Mouse (Mus musculus) forebrain, embryonic 13.5 days (tissue): ENCODE measurements around the gene Tmem211. TPM values are rescaled to one million over a fixed set of nuclear protein-coding genes. Genes with fewer than 3 reads are reported as not detected.

Experiments
- ATAC-seq: fragments of 200-750 bp; cut with Nextera tagmentation; 2 replicates; pipeline ENCODE4 v1.8.0; 2017
- H3K27ac ChIP-seq: fragments of 300-500 bp; sonication (generic); 2 replicates; pipeline ENCODE4 v1.5.1; 2015; ENCODE audit warnings: inconsistent platforms, mild to moderate bottlenecking, moderate library complexity
- H3K27me3 ChIP-seq: fragments of 300-500 bp; sonication (generic); 2 replicates; pipeline ENCODE4 v1.6.1; 2015; ENCODE audit warnings: mild to moderate bottlenecking, inconsistent platforms
- H3K36me3 ChIP-seq: fragments of 300-500 bp; sonication (generic); 2 replicates; pipeline ENCODE4 v1.6.1; 2015; ENCODE audit warnings: mild to moderate bottlenecking, inconsistent platforms; ENCODE audit not compliant: poor library complexity, severe bottlenecking
- H3K4me1 ChIP-seq: fragments of 300-500 bp; sonication (generic); 2 replicates; pipeline ENCODE4 v1.6.1; 2015; ENCODE audit warnings: inconsistent platforms
- H3K4me2 ChIP-seq: fragments of 300-500 bp; sonication (generic); 2 replicates; pipeline ENCODE4 v1.6.1; 2015; ENCODE audit warnings: inconsistent platforms, mild to moderate bottlenecking, moderate library complexity
- H3K4me3 ChIP-seq: fragments of 300-500 bp; sonication (generic); 2 replicates; pipeline ENCODE4 v1.5.1; 2015; ENCODE audit warnings: mild to moderate bottlenecking, inconsistent platforms
- H3K9ac ChIP-seq: fragments of 300-500 bp; sonication (generic); 2 replicates; pipeline ENCODE4 v1.6.1; 2015; ENCODE audit warnings: mild to moderate bottlenecking, inconsistent platforms
- H3K9me3 ChIP-seq: fragments of 300-500 bp; sonication (generic); replicated peaks from 2 replicates; pipeline ENCODE4 v1.6.1; 2016; ENCODE audit warnings: inconsistent platforms
- WGBS: fragments of 180-500 bp; shearing (Covaris S2); methylation state at CpG from one replicate; pipeline ENCODE4 v1.1.7; 2015; 5-methylcytosine and 5-hydroxymethylcytosine counted together
- polyA plus RNA-seq: library from polyadenylated mRNA; unstranded; fragments of >200 nt; fragmentation: Nextera tagmentation; extraction: Ambion mirVana; gene quantifications from 2 replicates; pipeline ENCODE4 v1.2.1, GENCODE M21; 2015

Gene Tmem211
- polyA plus RNA-seq, 1 experiment from 2014 or later = not detected

DNA sequence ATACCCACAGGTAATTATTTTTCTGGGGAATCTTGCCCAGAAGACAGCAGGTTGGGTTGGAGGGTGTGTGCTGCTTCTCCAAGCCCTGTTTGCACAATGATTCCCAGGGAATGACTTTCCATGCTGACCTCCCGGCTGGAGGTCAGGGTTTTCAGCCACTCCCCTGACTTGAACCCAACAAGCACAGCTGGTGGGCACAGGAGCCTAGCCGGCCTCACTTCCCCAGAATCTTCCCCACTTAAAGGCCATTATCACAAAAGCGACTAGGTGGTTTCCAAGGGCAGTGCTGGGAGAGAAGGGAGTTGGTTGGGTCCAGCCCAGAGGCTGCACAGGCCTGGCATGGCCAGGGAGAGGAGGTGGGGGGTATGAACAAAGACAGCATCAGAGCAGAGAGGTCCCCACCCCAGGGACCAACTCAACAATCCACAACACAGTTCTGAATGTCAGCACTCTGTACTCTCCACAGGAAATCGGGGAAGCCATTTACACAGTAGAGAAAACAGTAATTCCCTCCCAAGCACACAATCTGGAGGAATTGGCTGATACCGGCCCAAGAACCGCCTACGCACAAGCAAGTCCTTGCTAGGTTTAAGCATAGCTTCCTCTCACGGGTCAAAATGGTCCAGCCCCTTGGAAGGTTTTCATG, 27.5 kb upstream of the Tmem211 start:
- WGBS = 57% methylated on average over 8 of the region's 8 CpGs

GRCm38 (mm10) chr5:113199772-113200134, 27.0 kb upstream of the Tmem211 start:
- H3K27ac ChIP-seq = no peak overlapping the region
- 90% methylated on average over 10 of the region's 10 CpGs for WGBS
- H3K4me3 ChIP-seq = no peak overlapping the region
- no peak overlapping the region for H3K4me2 ChIP-seq
- H3K9me3 ChIP-seq = no peaks in the 10 kb centered on the region
- no peaks in the 10 kb centered on the region for H3K36me3 ChIP-seq
- no peak overlapping the region for H3K9ac ChIP-seq
- no peaks in the 10 kb centered on the region for H3K27me3 ChIP-seq
- H3K4me1 ChIP-seq = no peaks in the 10 kb centered on the region
- no peak for ATAC-seq

More for the DNA sequence above, 27.5 kb upstream of the Tmem211 start:
- Histone ChIP-seq H3K9ac (no peak overlapping the region), H3K27ac (no peak overlapping the region), H3K4me1 (no peaks in the 10 kb centered on the region), H3K27me3 (no peaks in the 10 kb centered on the region), H3K4me3 (no peak overlapping the region), H3K36me3 (no peaks in the 10 kb centered on the region), H3K4me2 (no peak overlapping the region), H3K9me3 (no peaks in the 10 kb centered on the region)
- ATAC-seq = no peak

DNA sequence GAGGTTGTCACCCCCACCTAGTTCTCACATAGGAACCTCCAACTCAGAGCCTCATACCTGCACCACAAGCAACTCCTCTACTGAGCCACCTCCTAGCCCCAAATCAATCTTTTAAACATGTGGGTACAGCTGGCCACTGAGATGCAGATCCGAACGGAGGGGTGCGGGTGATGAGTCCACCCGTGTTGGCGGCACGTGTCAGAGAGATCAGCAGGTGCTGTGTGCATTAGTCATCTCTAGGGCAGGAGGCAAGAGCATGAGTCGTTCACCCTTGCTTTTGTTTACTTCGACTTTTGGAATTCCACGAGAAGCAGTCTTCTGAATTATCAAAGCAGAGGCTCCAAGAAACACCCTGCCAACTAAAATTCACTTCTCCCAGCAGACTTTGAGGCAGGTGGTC, 22.5 kb upstream of the Tmem211 start:
- H3K27ac ChIP-seq = no peak overlapping the region
- no peak overlapping the region for H3K4me3 ChIP-seq
- WGBS = 93% methylated on average over 9 of the region's 9 CpGs
- no peaks in the 10 kb centered on the region for H3K27me3 ChIP-seq
- peaks cover 14% of the 10 kb centered on the region for H3K4me1 ChIP-seq
- ATAC-seq = no peak
- no peak overlapping the region for H3K9ac ChIP-seq
- no peaks in the 10 kb centered on the region for H3K9me3 ChIP-seq
- H3K36me3 ChIP-seq = no peaks in the 10 kb centered on the region
- H3K4me2 ChIP-seq = no peak overlapping the region

- ATAC-seq = no peak
- no peaks in the 10 kb centered on the region for H3K27me3 ChIP-seq
- 68% methylated on average over 9 of the region's 9 CpGs for WGBS
- peaks cover 23% of the 10 kb centered on the region for H3K4me1 ChIP-seq
- no peak overlapping the region for H3K27ac ChIP-seq
- no peak overlapping the region for H3K4me3 ChIP-seq
- H3K36me3 ChIP-seq = no peaks in the 10 kb centered on the region
- no peak overlapping the region for H3K4me2 ChIP-seq
- no peaks in the 10 kb centered on the region for H3K9me3 ChIP-seq
- H3K9ac ChIP-seq = no peak overlapping the region; the same call in 1 of the 2 replicates
These were observed 19.9 kb upstream of the Tmem211 start for GRCm38 (mm10) chr5:113206670-113207352.

GRCm38 (mm10) chr5:113208048-113208447, 18.7 kb upstream of the Tmem211 start:
- 88% methylated on average over 4 of the region's 4 CpGs for WGBS
- no peak overlapping the region for H3K4me2 ChIP-seq
- ATAC-seq = no peak
- H3K27me3 ChIP-seq = no peaks in the 10 kb centered on the region
- no peaks in the 10 kb centered on the region for H3K36me3 ChIP-seq
- peaks cover 23% of the 10 kb centered on the region for H3K4me1 ChIP-seq
- H3K4me3 ChIP-seq = no peak overlapping the region
- no peak overlapping the region for H3K9ac ChIP-seq
- H3K27ac ChIP-seq = 0 out of 2 replicates have a peak overlapping the region, but pooled peaks have one; percentile 78
- H3K9me3 ChIP-seq = no peaks in the 10 kb centered on the region

GRCm38 (mm10) chr5:113208622-113209400, 17.9 kb upstream of the Tmem211 start:
- H3K4me2 ChIP-seq = peak overlapping the region; percentile 25; the same call in 1 of the 2 replicates
- H3K4me1 ChIP-seq = peaks cover 23% of the 10 kb centered on the region
- H3K27ac ChIP-seq = peak overlapping the region; percentile 78
- no peaks in the 10 kb centered on the region for H3K9me3 ChIP-seq
- no peak overlapping the region for H3K4me3 ChIP-seq
- no peaks in the 10 kb centered on the region for H3K27me3 ChIP-seq
- peak; percentile 76 for ATAC-seq
- H3K9ac ChIP-seq = peak overlapping the region; percentile 45; the same call in 1 of the 2 replicates
- whole genome bisulfite sequencing = 40% methylated on average over 11 of the region's 11 CpGs
- H3K36me3 ChIP-seq = no peaks in the 10 kb centered on the region

- Histone ChIP-seq H3K9me3 (no peaks in the 10 kb centered on the region), H3K4me1 (peaks cover 23% of the 10 kb centered on the region), H3K4me3 (no peak overlapping the region), H3K27me3 (no peaks in the 10 kb centered on the region), H3K4me2 (peak overlapping the region; percentile 25; the same call in 1 of the 2 replicates), H3K9ac (0 out of 2 replicates have a peak overlapping the region, but pooled peaks have one; percentile 14), H3K36me3 (no peaks in the 10 kb centered on the region), H3K27ac (peak overlapping the region; percentile 78)
- 56% methylated on average over 11 of the region's 11 CpGs for WGBS
- peak; percentile 4; the same call in 1 of the 2 replicates for ATAC-seq
These were observed 17.3 kb upstream of the Tmem211 start for GRCm38 (mm10) chr5:113209401-113209750.

DNA sequence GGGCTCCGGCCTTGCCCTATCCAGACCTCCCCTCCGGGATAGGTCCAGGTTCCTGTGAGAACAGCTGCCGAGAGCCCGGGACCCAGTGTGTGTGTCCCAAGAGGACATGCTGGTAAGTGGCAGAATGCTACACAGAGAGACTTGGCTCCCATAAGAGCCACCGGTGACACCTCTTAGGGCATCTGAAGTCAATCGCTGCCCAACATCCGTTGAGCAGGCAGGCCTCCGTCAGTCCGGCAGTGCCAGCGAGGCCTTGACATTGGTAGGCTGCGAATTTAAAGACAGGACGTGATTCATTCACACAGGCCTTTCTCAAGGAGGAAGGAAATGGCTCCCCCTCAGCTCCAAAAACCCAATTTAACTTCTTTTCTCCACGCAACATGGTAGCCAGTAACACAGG, 16.8 kb upstream of the Tmem211 start:
- no peak overlapping the region for H3K4me2 ChIP-seq
- 0 out of 2 replicates have a peak overlapping the region, but pooled peaks have one; percentile 14 for H3K9ac ChIP-seq

GRCm38 (mm10) chr5:113210314-113210713, 16.4 kb upstream of the Tmem211 start:
- no peaks in the 10 kb centered on the region for H3K36me3 ChIP-seq
- H3K27me3 ChIP-seq = no peaks in the 10 kb centered on the region
- WGBS = 81% methylated on average over 6 of the region's 6 CpGs
- no peak for ATAC-seq
- no peak overlapping the region for H3K4me3 ChIP-seq
- H3K4me1 ChIP-seq = peaks cover 23% of the 10 kb centered on the region
- no peaks in the 10 kb centered on the region for H3K9me3 ChIP-seq
- no peak overlapping the region for H3K9ac ChIP-seq
- H3K4me2 ChIP-seq = no peak overlapping the region
- peak overlapping the region; percentile 10; the same call in 1 of the 2 replicates for H3K27ac ChIP-seq

More for the DNA sequence above, 16.8 kb upstream of the Tmem211 start:
- no peak for ATAC-seq
- no peaks in the 10 kb centered on the region for H3K27me3 ChIP-seq
- no peaks in the 10 kb centered on the region for H3K9me3 ChIP-seq
- H3K4me1 ChIP-seq = peaks cover 23% of the 10 kb centered on the region
- peak overlapping the region; percentile 78 for H3K27ac ChIP-seq
- 90% methylated on average over 13 of the region's 13 CpGs for WGBS
- H3K4me3 ChIP-seq = no peak overlapping the region
- no peaks in the 10 kb centered on the region for H3K36me3 ChIP-seq

DNA sequence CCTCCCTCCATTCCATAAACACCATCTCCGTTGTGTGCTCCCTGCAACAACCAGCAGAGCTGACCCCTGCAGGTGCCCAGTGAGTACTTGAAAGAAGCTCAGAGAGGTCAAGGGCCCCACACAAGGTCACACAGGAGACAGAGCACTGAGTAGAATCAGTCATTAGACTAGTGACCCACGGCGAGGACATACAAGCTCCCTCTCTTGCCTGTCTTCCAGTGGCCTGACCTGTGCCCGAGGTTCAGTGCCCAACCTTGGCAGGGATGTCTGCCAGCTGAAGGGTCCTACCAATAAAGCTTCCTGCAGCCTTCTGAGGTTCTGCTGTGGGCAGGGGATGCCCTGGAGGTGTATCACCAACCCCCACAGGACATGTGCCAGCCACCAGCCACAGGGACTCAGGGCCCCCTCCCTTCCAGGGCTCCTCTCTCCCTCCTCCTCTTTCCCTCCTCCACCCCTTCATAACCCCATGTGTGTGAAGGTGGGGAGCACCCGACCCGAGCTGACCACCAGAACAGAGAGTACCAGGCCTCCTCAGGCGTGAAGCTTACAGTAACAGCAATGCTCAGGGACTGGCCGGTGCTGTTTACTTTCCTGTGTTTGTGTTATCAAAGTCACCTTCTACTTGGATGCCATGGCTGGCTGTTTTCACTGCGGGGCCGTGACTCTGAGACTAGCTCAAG, 14.4 kb upstream of the Tmem211 start:
- no peak for ATAC-seq
- 88% methylated on average over 10 of the region's 10 CpGs for WGBS
- no peaks in the 10 kb centered on the region for H3K27me3 ChIP-seq
- H3K9me3 ChIP-seq = no peaks in the 10 kb centered on the region
- H3K36me3 ChIP-seq = no peaks in the 10 kb centered on the region
- peaks cover 18% of the 10 kb centered on the region for H3K4me1 ChIP-seq
- H3K4me3 ChIP-seq = no peak overlapping the region
- H3K27ac ChIP-seq = no peak overlapping the region
- H3K9ac ChIP-seq = no peak overlapping the region
- H3K4me2 ChIP-seq = no peak overlapping the region

- Histone ChIP-seq H3K9me3 (no peaks in the 10 kb centered on the region), H3K27ac (no peak overlapping the region), H3K4me2 (no peak overlapping the region), H3K9ac (no peak overlapping the region), H3K4me1 (peaks cover 11% of the 10 kb centered on the region), H3K4me3 (no peak overlapping the region), H3K36me3 (no peaks in the 10 kb centered on the region), H3K27me3 (no peaks in the 10 kb centered on the region)
- no peak for ATAC-seq
- WGBS = 87% methylated on average over 8 of the region's 8 CpGs
These were observed 12.7 kb upstream of the Tmem211 start for GRCm38 (mm10) chr5:113214041-113214440.
